Mouse (Mus musculus) small intestine, adult 2 months (tissue): Measurements from ENCODE around the gene Ctla4.

ENCODE experiments used
- CTCF ChIP-seq: fragments of 200-500 bp; IDR thresholded peaks from 2 replicates; pipeline ENCODE4 v1.5.1; 2012; ENCODE audit warnings: low read depth, mild to moderate bottlenecking, control low read depth, inconsistent platforms, low read length, moderate library complexity, mixed read lengths; ENCODE audit not compliant: insufficient replicate concordance, insufficient read length; ENCODE audit errors: extremely low read depth
- POLR2A ChIP-seq: fragments of 200-500 bp; IDR thresholded peaks from 2 replicates; pipeline ENCODE4 v1.6.1; 2012; ENCODE audit warnings: low read depth, mild to moderate bottlenecking, control low read depth, inconsistent platforms, low read length, moderate library complexity

- no peak for TF ChIP-seq CTCF
- no peak for TF ChIP-seq POLR2A
Measured at GRCm38 (mm10) chr1:60853330-60853956, 33.4 kb upstream of the Ctla4 start.
